Mouse (Mus musculus) urinary bladder, postnatal 4 days (tissue): ENCODE data around the gene Sh3rf3.

Experiments used
- DNase-seq, 2 experiments: peaks; one replicate each; pipeline ENCODE4 v3.0.0; 2021 to 2022; ENCODE audit warnings: low spot score in 2 of 2

The Sh3rf3 gene

GRCm38 (mm10) chr10:58915301-58916245 lies 102.4 kb downstream of the Sh3rf3 start:
- DNase-seq, result no peak

- DNase-seq, result no peak
Observed at GRCm38 (mm10) chr10:58921643-58922188, 108.6 kb downstream of the Sh3rf3 start.

GRCm38 (mm10) chr10:58922216-58922829 lies 109.2 kb downstream of the Sh3rf3 start:
- no peak for DNase-seq

- no peak for DNase-seq
Observed at GRCm38 (mm10) chr10:58922993-58923392, 109.8 kb downstream of the Sh3rf3 start.

GRCm38 (mm10) chr10:58926578-58926977 lies 113.4 kb downstream of the Sh3rf3 start:
- no peak for DNase-seq

GRCm38 (mm10) chr10:58928952-58929442 lies 115.8 kb downstream of the Sh3rf3 start:
- no peak for DNase-seq

- no peak for DNase-seq
Observed at GRCm38 (mm10) chr10:58932151-58932773, 119.1 kb downstream of the Sh3rf3 start.

- DNase-seq, result no peak
Observed at GRCm38 (mm10) chr10:58935606-58936005, 122.4 kb downstream of the Sh3rf3 start.

GRCm38 (mm10) chr10:58936441-58936860 lies 123.3 kb downstream of the Sh3rf3 start:
- DNase-seq, result no peak

GRCm38 (mm10) chr10:58937521-58937920 lies 124.4 kb downstream of the Sh3rf3 start:
- DNase-seq, result no peak

GRCm38 (mm10) chr10:58942819-58943218 lies 129.7 kb downstream of the Sh3rf3 start:
- no peak for DNase-seq

GRCm38 (mm10) chr10:58943661-58944400 lies 130.7 kb downstream of the Sh3rf3 start:
- no peak for DNase-seq

GRCm38 (mm10) chr10:58944930-58945329 lies 131.8 kb downstream of the Sh3rf3 start:
- no peak for DNase-seq

- DNase-seq, result no peak
Observed at GRCm38 (mm10) chr10:58949770-58950638, 136.8 kb downstream of the Sh3rf3 start.

GRCm38 (mm10) chr10:58960193-58960592 lies 147.0 kb downstream of the Sh3rf3 start:
- no peak for DNase-seq

GRCm38 (mm10) chr10:58968236-58968635 lies 155.1 kb downstream of the Sh3rf3 start:
- no peak for DNase-seq

- no peak for DNase-seq
Observed at GRCm38 (mm10) chr10:58969351-58969750, 156.2 kb downstream of the Sh3rf3 start.

GRCm38 (mm10) chr10:58972115-58972514 lies 159.0 kb downstream of the Sh3rf3 start:
- no peak for DNase-seq

GRCm38 (mm10) chr10:58974138-58974537 lies 161.0 kb downstream of the Sh3rf3 start:
- no peak for DNase-seq

- DNase-seq, result no peak
Observed at GRCm38 (mm10) chr10:58979320-58979959, 166.3 kb downstream of the Sh3rf3 start.
